Mouse (Mus musculus) natural killer cell, adult 2 months (primary cell): ENCODE data around the gene Dynlt3.
A peak's percentile ranks its signal among the peaks of the same experiment; 100 is the strongest.
"Not testable (repeated sequence)": the region's sequence is repeated elsewhere in the genome, so short reads cannot be mapped to it uniquely, and the experiment has no call there.

Experiments
- DNase-seq, 2 experiments: peaks; one replicate each; pipeline ENCODE4 v3.0.0; 2022; ENCODE audit warnings: low spot score in 2 of 2

The Dynlt3 gene

GRCm38 (mm10) chrX:9662391-9663111 lies at the start of gene Dynlt3:
Gene Dynlt3 (minus strand): TSS chrX:9663003.
- DNase-seq = peak; percentile 76 to 79

- no peak for DNase-seq
Measured at GRCm38 (mm10) chrX:9699815-9700214, 37.0 kb upstream of the Dynlt3 start.

- no peak for DNase-seq
Measured at GRCm38 (mm10) chrX:9695997-9696396, 33.2 kb upstream of the Dynlt3 start.

GRCm38 (mm10) chrX:9672040-9672439 lies 9.2 kb upstream of the Dynlt3 start:
- DNase-seq = peak in 1 of 2 experiments; percentile 1

- peak in 1 of 2 experiments; percentile 0 for DNase-seq
Measured at GRCm38 (mm10) chrX:9671418-9671817, 8.6 kb upstream of the Dynlt3 start.

- no peak for DNase-seq
Measured at GRCm38 (mm10) chrX:9652806-9653205, 10.0 kb downstream of the Dynlt3 start.

- DNase-seq = not testable (repeated sequence)
Measured at GRCm38 (mm10) chrX:9640594-9640993, 22.2 kb downstream of the Dynlt3 start.

- not testable (repeated sequence) for DNase-seq
Measured at GRCm38 (mm10) chrX:9640126-9640525, 22.7 kb downstream of the Dynlt3 start.
